Mouse (Mus musculus) intestine, postnatal 0 days (tissue): ENCODE results near the gene Odf3l1. TPM values are rescaled to one million over a fixed set of nuclear protein-coding genes. Genes with fewer than 3 reads are reported as not detected.

Experiments
- ATAC-seq: fragments of 200-750 bp; cut with Nextera tagmentation; 2 replicates; pipeline ENCODE4 v1.8.0; 2017; ENCODE audit warnings: mild to moderate bottlenecking, moderate TSS enrichment, moderate library complexity
- H3K27ac ChIP-seq: fragments of 300-500 bp; sonication (generic); 2 replicates; pipeline ENCODE4 v1.5.1; 2014; ENCODE audit warnings: mild to moderate bottlenecking, low read depth, low read length, moderate library complexity
- H3K27me3 ChIP-seq: fragments of 300-500 bp; sonication (generic); replicated peaks from 2 replicates; pipeline ENCODE4 v1.6.1; 2014; ENCODE audit warnings: low read length, mixed read lengths; ENCODE audit not compliant: control insufficient read depth, insufficient read depth
- H3K36me3 ChIP-seq: fragments of 300-500 bp; sonication (generic); 2 replicates; pipeline ENCODE4 v1.6.1; 2014; ENCODE audit warnings: mild to moderate bottlenecking, moderate library complexity; ENCODE audit not compliant: control insufficient read depth, insufficient read depth
- H3K4me1 ChIP-seq: fragments of 300-500 bp; sonication (generic); replicated peaks from 2 replicates; pipeline ENCODE4 v1.6.1; 2014; ENCODE audit warnings: antibody characterized with exemption, low read length, mixed read lengths; ENCODE audit not compliant: control insufficient read depth, insufficient read depth
- H3K4me2 ChIP-seq: fragments of 300-500 bp; sonication (generic); replicated peaks from 2 replicates; pipeline ENCODE4 v1.6.1; 2014; ENCODE audit warnings: low read depth, mild to moderate bottlenecking, moderate library complexity
- H3K4me3 ChIP-seq: fragments of 300-500 bp; sonication (generic); 2 replicates; pipeline ENCODE4 v1.5.1; 2014; ENCODE audit warnings: low read depth, low read length
- H3K9ac ChIP-seq: fragments of 300-500 bp; sonication (generic); 2 replicates; pipeline ENCODE4 v1.6.1; 2014; ENCODE audit warnings: mild to moderate bottlenecking, low read depth, low read length
- H3K9me3 ChIP-seq: fragments of 300-500 bp; sonication (generic); 2 replicates; pipeline ENCODE4 v1.6.1; 2016; ENCODE audit warnings: mixed run types; ENCODE audit not compliant: control insufficient read depth
- CTCF ChIP-seq: sonication (generic); IDR thresholded peaks from 2 replicates; pipeline ENCODE4 v1.5.1; 2016; ENCODE audit warnings: low read depth, mild to moderate bottlenecking, control low read depth, antibody characterized with exemption, moderate library complexity
- WGBS: fragments of 180-500 bp; shearing (Covaris S2); extraction: QIAGEN DNeasy Blood & Tissue Kit; methylation state at CpG from one replicate; pipeline ENCODE4 v1.1.7; 2014; 5-methylcytosine and 5-hydroxymethylcytosine counted together
- polyA plus RNA-seq: library from polyadenylated mRNA; unstranded; fragments of >200 nt; fragmentation: Nextera tagmentation; extraction: Ambion mirVana; gene quantifications from 2 replicates; pipeline ENCODE4 v1.2.1, GENCODE M21; 2015

The Odf3l1 gene
- polyA plus RNA-seq, 1 experiment from 2014 or later, result 0.70 TPM

DNA sequence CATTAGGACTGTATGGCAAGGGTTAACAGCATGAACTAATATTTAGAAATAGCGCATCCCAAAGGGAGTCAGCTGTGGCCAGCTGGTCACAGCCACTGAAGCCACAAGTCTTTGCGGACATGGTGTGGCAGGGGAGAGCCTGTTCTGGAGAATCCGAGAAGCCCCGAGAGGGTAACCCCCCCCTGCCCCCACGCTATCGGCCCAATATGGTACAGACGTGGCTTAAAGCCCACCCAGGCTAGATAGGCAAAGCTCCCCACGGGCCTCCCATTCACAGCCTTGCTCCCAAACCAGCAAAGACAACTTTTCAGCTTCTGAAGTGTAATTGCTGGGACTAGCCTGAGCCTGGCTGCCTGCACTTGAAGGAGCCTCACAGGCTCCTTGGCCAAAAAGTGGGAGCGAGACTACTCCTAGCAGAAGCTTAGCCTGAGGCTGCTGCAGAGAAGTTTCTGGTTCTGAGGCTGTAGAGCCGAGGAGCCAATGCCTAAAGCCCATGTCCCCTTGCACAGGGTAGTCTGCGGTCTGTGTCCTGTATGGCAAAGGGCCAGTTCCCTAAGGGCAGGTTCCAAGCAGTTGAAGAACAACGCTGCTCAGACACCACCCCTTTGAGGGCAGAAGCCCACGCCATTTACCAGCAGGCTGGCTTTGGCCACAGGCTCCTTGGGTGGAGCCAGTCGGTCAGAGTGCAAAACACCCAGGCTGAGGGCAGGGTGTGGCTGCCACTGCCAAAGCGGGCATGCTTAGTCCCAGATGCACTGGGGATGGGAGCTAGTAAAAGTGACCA lies 3.8 kb downstream of the Odf3l1 start:
- WGBS, result 46% methylated on average over 15 of the region's 15 CpGs
- Histone ChIP-seq H3K9me3 (no peaks in the 10 kb centered on the region), H3K36me3 (no peaks in the 10 kb centered on the region), H3K27me3 (no peaks in the 10 kb centered on the region), H3K4me1 (peaks cover 5% of the 10 kb centered on the region; the same call in 1 of the 2 replicates), H3K9ac (no peak overlapping the region), H3K4me2 (peak overlapping the region; percentile 24; the same call in 1 of the 2 replicates), H3K27ac (peak overlapping the region; percentile 35), H3K4me3 (no peak overlapping the region)
- ATAC-seq, result no peak
- no peak for TF ChIP-seq CTCF

DNA sequence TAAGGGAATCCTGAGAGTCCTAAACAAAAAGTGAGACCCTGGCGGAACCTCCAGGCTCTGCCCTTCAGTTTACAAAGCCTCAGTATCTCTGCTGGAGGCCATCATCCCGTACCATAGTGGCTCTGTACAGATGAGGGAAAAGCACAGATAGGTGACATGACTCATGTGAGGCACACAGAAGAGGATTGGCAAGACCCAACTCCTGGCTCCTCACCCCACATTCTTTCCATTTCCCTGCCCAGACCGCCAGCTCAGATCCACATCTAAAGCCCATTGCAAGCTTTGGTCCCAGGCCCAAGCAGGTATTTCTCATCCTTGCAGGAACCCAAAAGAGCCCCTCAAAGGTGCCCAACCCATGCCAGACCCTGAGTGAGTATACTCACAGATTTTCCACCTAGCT lies 4.4 kb downstream of the Odf3l1 start:
- Histone ChIP-seq H3K27me3 (no peaks in the 10 kb centered on the region), H3K9me3 (no peaks in the 10 kb centered on the region), H3K27ac (0 out of 2 replicates have a peak overlapping the region, but pooled peaks have one; percentile 7), H3K9ac (no peak overlapping the region), H3K4me3 (no peak overlapping the region), H3K36me3 (no peaks in the 10 kb centered on the region), H3K4me2 (peak overlapping the region; percentile 24; the same call in 1 of the 2 replicates), H3K4me1 (peaks cover 5% of the 10 kb centered on the region; the same call in 1 of the 2 replicates)
- TF ChIP-seq CTCF, result no peak
- ATAC-seq, result no peak
- 62% methylated on average over 3 of the region's 3 CpGs for WGBS

DNA sequence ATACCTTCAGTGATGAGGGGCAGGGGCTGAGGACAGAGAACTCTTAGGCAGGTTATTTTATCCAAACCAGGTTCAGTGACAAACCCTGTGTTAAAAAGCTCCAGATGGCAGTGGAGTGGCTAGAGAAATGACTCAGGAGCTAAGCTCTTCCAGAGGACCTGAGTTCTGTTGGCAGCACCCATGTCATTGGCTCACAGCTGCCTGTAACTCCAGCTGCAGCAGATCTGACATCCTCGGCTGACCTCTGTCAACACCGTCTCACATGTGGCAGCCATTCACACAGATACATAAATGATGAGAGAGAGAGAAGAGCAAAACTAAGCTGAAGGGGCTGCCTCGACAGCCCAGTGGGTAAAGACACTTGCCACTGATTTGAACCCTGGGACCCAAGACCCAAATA lies 7.0 kb downstream of the Odf3l1 start:
- TF ChIP-seq CTCF, result no peak
- Histone ChIP-seq H3K4me3 (no peak overlapping the region), H3K36me3 (no peaks in the 10 kb centered on the region), H3K4me1 (peaks cover 5% of the 10 kb centered on the region; the same call in 1 of the 2 replicates), H3K9me3 (no peaks in the 10 kb centered on the region), H3K27me3 (no peaks in the 10 kb centered on the region), H3K9ac (no peak overlapping the region), H3K27ac (no peak overlapping the region), H3K4me2 (no peak overlapping the region)
- no peak for ATAC-seq
- 49% methylated on average over 3 of the region's 3 CpGs for WGBS

DNA sequence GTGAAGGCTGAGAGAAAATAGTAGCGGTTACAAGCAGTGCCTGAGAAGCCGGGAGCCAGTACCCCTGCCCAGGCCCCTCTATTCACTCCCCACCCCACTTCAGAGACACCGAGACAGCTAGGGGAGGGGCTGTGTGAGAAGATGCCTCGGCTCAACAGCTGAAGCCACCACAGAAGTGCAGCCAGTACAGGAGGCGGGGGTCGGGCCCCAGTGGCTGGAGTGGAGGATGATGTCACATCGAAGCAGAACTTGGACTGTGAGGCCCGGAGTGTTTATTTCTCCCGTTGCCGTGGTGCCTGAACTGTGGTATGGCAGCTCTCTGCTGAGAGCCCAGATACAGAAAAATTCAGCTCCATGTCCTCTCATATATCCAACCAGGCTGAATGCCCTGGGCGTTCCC lies 12.7 kb downstream of the Odf3l1 start:
- Histone ChIP-seq H3K9ac (no peak overlapping the region), H3K27ac (0 out of 2 replicates have a peak overlapping the region, but pooled peaks have one; percentile 21)

DNA sequence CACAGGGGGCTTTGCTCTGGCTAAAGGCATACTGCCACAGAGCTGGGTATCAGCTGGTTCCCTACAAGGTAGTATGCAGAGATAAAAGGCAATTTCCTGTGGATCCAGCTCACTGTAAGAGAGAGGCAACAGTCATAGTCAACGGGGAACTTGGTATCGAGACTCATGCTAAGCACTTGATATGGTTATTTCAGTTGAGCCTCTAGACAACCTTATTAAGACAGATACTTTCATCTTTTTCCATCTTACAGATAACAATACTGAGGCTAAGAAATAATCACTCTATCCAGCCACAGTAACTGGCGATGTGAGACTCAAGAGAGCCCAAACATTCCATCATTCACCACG lies 13.6 kb downstream of the Odf3l1 start:
- no peak for TF ChIP-seq CTCF
- Histone ChIP-seq H3K9me3 (no peaks in the 10 kb centered on the region), H3K27me3 (no peaks in the 10 kb centered on the region), H3K27ac (no peak overlapping the region), H3K4me2 (no peak overlapping the region), H3K4me1 (no peaks in the 10 kb centered on the region), H3K4me3 (no peak overlapping the region), H3K9ac (no peak overlapping the region), H3K36me3 (no peaks in the 10 kb centered on the region)
- WGBS, result 77% methylated on average over 4 of the region's 4 CpGs
- ATAC-seq, result no peak

More for the DNA sequence above, 12.7 kb downstream of the Odf3l1 start:
- Histone ChIP-seq H3K9me3 (no peaks in the 10 kb centered on the region), H3K4me2 (no peak overlapping the region), H3K36me3 (no peaks in the 10 kb centered on the region), H3K4me1 (no peaks in the 10 kb centered on the region), H3K4me3 (no peak overlapping the region), H3K27me3 (no peaks in the 10 kb centered on the region)
- 16% methylated on average over 11 of the region's 11 CpGs for WGBS
- no peak for TF ChIP-seq CTCF
- peak; percentile 63 for ATAC-seq

DNA sequence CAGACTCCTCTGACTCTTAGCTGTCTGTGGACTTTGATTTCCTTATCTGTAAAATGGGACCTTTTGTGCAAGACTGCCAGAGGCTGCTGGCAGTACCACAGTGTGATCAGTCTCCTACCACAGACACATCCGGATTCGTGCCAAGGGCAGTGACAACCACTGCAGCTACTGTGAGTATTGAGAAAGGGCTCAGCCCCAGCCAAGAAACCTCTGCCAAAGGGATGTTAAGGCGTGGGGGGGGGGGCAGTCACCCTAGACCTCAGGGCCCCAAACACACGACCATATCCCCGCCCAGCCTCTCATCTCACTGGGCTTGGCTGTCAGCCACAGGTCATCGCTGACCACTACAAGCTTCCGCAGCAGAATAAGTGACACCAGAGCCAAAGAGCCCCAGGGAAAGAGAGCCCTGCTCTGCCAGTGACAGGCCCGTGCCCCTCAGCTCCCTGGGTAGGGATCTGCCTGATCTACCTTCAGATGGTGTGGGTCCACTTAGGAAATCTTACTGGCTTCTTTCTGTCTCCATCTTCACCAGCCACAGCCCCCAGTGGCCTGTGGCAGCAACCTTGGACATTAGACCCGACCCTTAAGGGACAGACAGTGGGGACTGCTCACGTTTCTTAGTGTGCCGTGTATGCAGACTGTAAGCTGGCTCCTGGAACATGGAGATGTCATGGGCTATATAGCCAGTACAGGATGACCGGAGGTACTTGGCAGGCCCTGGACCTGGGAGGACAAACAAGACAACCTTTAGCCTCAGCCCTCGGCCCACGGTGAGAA lies 14.2 kb downstream of the Odf3l1 start:
- no peaks in the 10 kb centered on the region for H3K4me1 ChIP-seq
- no peak overlapping the region for H3K4me2 ChIP-seq
- no peak overlapping the region for H3K27ac ChIP-seq
- H3K36me3 ChIP-seq, result no peaks in the 10 kb centered on the region
- no peak overlapping the region for H3K4me3 ChIP-seq
- H3K9me3 ChIP-seq, result no peaks in the 10 kb centered on the region
- no peak for ATAC-seq
- 72% methylated on average over 14 of the region's 14 CpGs for WGBS
- TF ChIP-seq CTCF, result no peak
- H3K9ac ChIP-seq, result no peak overlapping the region
- H3K27me3 ChIP-seq, result no peaks in the 10 kb centered on the region
